Mouse (Mus musculus) megakaryocyte, adult 5-6 weeks (primary cell): ENCODE results near the gene Crat. TPM values are rescaled to one million over a fixed set of nuclear protein-coding genes. Genes with fewer than 3 reads are reported as not detected.

ENCODE experiments used
- total RNA-seq, 2 experiments: library from RNA; stranded (forward) in 1 of 2; stranded (reverse) in 1 of 2; fragments of 153-499, 151-499 nt in 1 of 2; fragments of 221-1000, 200-1000 nt in 1 of 2; gene quantifications; 2 replicates each; pipeline versions ENCODE4 v1.2.3 to v1.2.4; 2015 to 2017

The Crat gene
- total RNA-seq, 2 experiments from 2014 or later: 13.9 to 29.6 TPM

Other genes starting within 250 kb of the Crat start
- gene Endog, start 244.3 kb downstream of the Crat start, total RNA-seq (2015): 2.3 and 4.1 TPM in 2 replicates
- 2.9 and 4.0 TPM in 2 replicates for gene Endog, start 244.3 kb downstream of the Crat start, total RNA-seq (2017)
- gene Spout1, start 237.4 kb downstream of the Crat start, total RNA-seq (2015): 5.4 and 5.5 TPM in 2 replicates
- 8.5 and 11.7 TPM in 2 replicates for gene Spout1, start 237.4 kb downstream of the Crat start, total RNA-seq (2017)
- gene Kyat1, start 210.0 kb downstream of the Crat start, total RNA-seq (2015): 1.5 and 2.3 TPM in 2 replicates
- 3.3 and 5.0 TPM in 2 replicates for gene Kyat1, start 210.0 kb downstream of the Crat start, total RNA-seq (2017)
- 17.9 and 18.4 TPM in 2 replicates for gene Lrrc8a, start 178.1 kb downstream of the Crat start, total RNA-seq (2015)
- 10.5 and 13.0 TPM in 2 replicates for gene Lrrc8a, start 178.1 kb downstream of the Crat start, total RNA-seq (2017)
- gene Gm28035, start 175.2 kb downstream of the Crat start, total RNA-seq (2015): 0.04 TPM in 1 of 2 replicates, not detected in the other
- gene Gm28035, start 175.2 kb downstream of the Crat start, total RNA-seq (2017): not detected in 2 replicates
- 3.3 and 3.8 TPM in 2 replicates for gene Phyhd1, start 149.6 kb downstream of the Crat start, total RNA-seq (2015)
- gene Phyhd1, start 149.6 kb downstream of the Crat start, total RNA-seq (2017): 1.3 and 1.8 TPM in 2 replicates
- gene Gm28038, start 134.8 kb downstream of the Crat start, total RNA-seq (2015): 4.0 TPM in 1 of 2 replicates, not detected in the other
- gene Gm28038, start 134.8 kb downstream of the Crat start, total RNA-seq (2017): not detected in 2 replicates
- gene Dolk, start 129.5 kb downstream of the Crat start, total RNA-seq (2015): 5.5 and 6.6 TPM in 2 replicates
- gene Dolk, start 129.5 kb downstream of the Crat start, total RNA-seq (2017): 10.1 and 13.0 TPM in 2 replicates
- 16.4 and 18.7 TPM in 2 replicates for gene Nup188, start 129.4 kb downstream of the Crat start, total RNA-seq (2015)
- 11.1 and 13.2 TPM in 2 replicates for gene Nup188, start 129.4 kb downstream of the Crat start, total RNA-seq (2017)
- 14.9 and 16.5 TPM in 2 replicates for gene Sh3glb2, start 56.5 kb downstream of the Crat start, total RNA-seq (2015)
- gene Sh3glb2, start 56.5 kb downstream of the Crat start, total RNA-seq (2017): 20.4 and 24.3 TPM in 2 replicates
- 2.0 and 2.1 TPM in 2 replicates for gene Miga2, start 51.6 kb downstream of the Crat start, total RNA-seq (2015)
- 2.7 and 5.2 TPM in 2 replicates for gene Miga2, start 51.6 kb downstream of the Crat start, total RNA-seq (2017)
- gene Dolpp1, start 23.6 kb downstream of the Crat start, total RNA-seq (2015): 5.3 and 6.0 TPM in 2 replicates
- 11.5 and 16.8 TPM in 2 replicates for gene Dolpp1, start 23.6 kb downstream of the Crat start, total RNA-seq (2017)
- gene Ptpa, start 226 bp upstream of the Crat start, total RNA-seq (2015): 68.9 and 69.0 TPM in 2 replicates
- 44.3 and 45.9 TPM in 2 replicates for gene Ptpa, start 226 bp upstream of the Crat start, total RNA-seq (2017)
- 0.18 and 0.40 TPM in 2 replicates for gene Ier5l, start 58.4 kb upstream of the Crat start, total RNA-seq (2015)
- gene Ier5l, start 58.4 kb upstream of the Crat start, total RNA-seq (2017): 0.99 and 1.1 TPM in 2 replicates
- gene Cstad, start 179.2 kb upstream of the Crat start, total RNA-seq (2015): 0.27 and 0.60 TPM in 2 replicates
- gene Cstad, start 179.2 kb upstream of the Crat start, total RNA-seq (2017): not detected in 2 replicates